Mouse (Mus musculus): ENCODE results near the gene Got2.

GRCm38 (mm10) chr8:95843968-95844367 is 44.4 kb downstream of the Got2 start:
- no peak for TF ChIP-seq HCFC1 (IDR thresholded peaks at IDR 0.05; ENCODE audit: borderline replicate concordance, insufficient read depth, low read length)
- no peak for TF ChIP-seq CHD2 (IDR thresholded peaks at IDR 0.05; ENCODE audit: low read depth, low read length)
- no peak for TF ChIP-seq ZC3H11A (IDR thresholded peaks at IDR 0.05; ENCODE audit: borderline replicate concordance, low read depth, low read length)
